Mouse (Mus musculus) spleen, postnatal 14 days (tissue): ENCODE data around the gene Zfp36.

ENCODE experiments used
- DNase-seq, 2 experiments: peaks; one replicate each; pipeline ENCODE4 v3.0.0; 2021 to 2022; ENCODE audit warnings: low spot score in 2 of 2

The Zfp36 gene

DNA sequence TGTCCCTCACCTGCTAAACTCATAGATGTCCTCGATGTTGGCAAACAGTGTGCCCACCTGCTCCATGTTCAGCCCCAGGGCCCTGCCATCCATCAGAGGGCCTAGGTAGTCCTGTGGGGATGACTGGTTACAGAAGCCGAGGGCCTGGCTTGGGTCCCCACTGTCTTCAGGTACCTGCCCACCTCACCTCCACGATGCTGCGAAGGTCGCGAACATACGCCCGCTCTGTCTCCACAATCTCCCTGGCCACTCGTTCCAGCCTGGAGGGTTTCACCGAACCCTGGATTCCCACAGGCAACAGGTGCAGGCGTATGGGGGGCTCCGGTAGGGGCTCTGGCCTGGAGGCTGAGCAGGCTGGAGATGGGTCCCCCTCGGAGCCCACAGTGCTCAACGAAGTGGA, 10.0 kb downstream of the Zfp36 start:
- no peak for DNase-seq

GRCm38 (mm10) chr7:28368276-28368920, 11.7 kb downstream of the Zfp36 start:
- no peak for DNase-seq

DNA sequence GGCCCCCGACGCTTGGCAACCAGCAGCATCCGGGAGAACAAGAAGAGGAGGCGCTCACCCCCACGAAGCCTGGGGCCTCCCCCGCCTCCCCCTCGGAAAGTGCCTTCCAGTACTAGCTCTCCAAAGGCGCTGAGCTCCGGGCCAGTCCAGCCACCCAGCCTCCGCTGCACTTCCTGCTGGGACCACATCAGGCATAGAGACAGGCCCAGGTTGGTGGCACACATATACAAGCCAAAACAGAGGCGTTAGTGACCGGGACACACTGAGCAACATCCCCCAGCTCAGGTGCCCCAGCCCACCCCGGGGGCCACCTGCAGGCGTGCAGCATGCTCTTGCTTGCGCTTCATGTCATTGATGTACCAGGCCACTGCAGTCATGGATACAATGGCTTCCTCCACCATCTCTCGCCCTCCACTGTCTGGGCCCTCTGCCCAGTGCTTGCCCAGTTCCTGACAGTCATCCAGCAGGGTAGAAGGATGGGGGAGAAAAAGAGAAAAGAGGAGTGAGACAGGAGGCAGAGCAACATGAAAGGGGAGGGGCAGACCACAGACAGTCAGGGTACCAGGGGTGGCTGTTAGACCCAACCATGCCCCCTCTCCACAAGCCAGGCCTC, 12.3 kb downstream of the Zfp36 start:
- DNase-seq: no peak

DNA sequence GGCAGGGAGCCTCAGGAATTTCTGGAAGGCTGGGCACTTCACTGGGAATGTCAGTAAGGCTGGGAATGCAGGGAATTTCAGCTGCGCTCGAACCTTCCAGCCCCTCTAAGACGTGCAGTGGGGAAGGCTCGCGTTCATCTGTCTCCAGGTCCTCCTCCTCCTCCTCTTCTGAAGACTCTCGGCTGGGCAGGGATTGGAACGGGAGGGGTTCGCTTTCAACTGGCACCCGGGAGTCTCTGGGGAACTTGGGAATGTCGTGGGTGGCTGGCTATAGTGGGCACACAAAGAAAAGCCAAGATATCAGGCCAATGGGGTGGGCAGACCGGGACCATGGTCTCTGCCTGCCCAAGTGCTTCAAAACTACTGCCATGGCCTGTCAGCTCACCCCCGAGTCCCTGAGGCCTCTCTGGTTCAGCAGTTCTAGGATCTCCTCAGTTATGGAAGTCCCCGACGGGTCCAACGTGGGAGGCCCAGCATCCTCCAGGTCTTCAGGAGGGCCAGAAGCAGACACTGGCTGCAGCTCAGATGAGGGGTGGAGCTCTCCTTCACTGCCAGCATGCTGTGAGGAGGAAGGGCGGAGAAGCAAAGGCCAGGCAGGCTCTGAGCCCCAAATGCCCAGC, 17.5 kb downstream of the Zfp36 start:
- no peak for DNase-seq

GRCm38 (mm10) chr7:28361647-28362341, 18.3 kb downstream of the Zfp36 start:
- DNase-seq: no peak

GRCm38 (mm10) chr7:28360291-28360690, 19.8 kb downstream of the Zfp36 start:
- no peak for DNase-seq

DNA sequence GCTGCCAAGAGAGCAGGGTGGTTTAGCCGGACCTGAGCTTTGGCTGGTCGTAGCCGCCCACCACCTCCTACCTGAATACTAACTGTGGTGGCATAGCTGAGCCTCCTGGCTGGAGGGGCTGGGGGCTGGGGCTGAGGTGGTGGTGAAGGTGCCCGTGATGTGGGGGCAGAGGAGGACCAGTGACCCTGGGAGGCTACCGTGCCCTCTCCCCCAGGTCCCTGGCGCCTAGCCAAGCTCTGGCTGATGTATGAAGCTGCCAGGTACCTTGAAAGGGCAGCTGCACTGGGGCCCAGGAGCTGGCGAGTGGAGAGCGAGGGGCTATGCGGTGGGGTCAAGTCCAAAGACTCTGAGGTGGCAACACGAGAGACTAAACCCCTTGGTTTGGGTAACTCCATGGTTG, 20.2 kb downstream of the Zfp36 start:
- DNase-seq: no peak

- DNase-seq: no peak
These were observed 21.6 kb downstream of the Zfp36 start for GRCm38 (mm10) chr7:28358431-28358830.

- DNase-seq: no peak
These were observed 22.1 kb downstream of the Zfp36 start for GRCm38 (mm10) chr7:28357984-28358383.

DNA sequence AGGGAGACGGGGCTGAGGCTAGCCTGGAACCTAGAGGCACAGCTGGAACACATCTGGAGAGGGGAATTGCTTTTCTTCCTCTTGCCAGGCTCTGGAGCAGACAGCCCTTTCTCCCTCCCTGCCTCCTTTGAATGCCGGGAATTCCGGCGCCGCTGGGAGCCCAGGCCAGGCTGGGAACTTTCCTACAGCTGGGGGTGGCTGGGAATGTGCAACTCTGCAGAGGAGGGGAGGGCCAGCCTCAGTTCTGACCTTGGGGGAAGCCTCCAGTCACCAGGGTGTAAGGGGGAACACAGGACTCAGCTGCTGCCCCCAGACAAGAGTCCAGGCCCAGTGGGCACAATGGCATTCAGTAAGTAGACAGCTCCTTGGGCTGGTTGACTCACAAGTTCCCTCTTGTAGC, 23.1 kb downstream of the Zfp36 start:
- DNase-seq: no peak

DNA sequence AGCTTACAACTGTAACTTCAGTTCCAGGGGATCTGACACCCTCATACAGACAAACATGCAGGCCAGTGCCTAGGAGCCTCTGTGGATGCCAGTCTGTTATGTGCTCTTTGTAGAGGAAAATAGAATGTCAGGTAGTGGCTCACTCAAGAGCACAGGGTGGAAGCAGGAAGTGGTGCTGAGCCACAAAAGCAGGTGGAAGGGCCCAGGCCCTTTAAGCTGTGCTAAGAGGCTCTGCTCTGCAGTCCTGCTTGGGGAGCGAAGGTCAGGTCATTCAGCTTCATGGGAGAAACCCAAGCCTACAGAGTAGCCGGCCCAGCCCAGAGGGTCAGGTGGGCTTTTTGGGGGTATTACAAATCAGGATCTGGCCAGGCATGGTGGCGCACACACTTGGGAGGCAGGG, 24.8 kb downstream of the Zfp36 start:
- DNase-seq: no peak

- no peak for DNase-seq
These were observed 25.5 kb downstream of the Zfp36 start for GRCm38 (mm10) chr7:28354596-28354995.

DNA sequence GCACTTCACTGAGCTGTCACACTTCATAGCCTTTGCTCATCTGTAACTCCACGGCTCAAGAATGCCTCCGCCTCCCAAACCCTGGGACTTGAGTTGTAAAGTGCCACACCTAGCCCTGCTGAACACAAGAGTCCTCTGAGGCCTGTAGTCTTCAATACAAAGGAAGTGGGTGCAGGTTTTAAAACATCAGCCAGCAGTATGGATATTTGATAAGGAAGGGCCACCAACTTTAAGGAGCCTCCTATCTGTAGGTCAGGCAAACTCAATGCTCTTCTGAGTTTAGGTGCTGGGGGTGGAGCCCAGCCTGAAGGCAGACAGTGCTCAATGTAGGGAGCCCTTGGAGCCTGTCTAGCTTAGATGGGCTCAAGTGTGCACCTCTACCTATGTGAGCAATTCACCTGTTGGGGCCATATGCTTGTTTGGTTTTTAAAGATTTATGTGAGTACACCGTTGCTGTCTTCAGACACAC, 25.9 kb downstream of the Zfp36 start:
- no peak for DNase-seq

GRCm38 (mm10) chr7:28353267-28353666, 26.8 kb downstream of the Zfp36 start:
- DNase-seq: no peak

- DNase-seq: no peak
These were observed 28.3 kb downstream of the Zfp36 start for GRCm38 (mm10) chr7:28351676-28352191.

DNA sequence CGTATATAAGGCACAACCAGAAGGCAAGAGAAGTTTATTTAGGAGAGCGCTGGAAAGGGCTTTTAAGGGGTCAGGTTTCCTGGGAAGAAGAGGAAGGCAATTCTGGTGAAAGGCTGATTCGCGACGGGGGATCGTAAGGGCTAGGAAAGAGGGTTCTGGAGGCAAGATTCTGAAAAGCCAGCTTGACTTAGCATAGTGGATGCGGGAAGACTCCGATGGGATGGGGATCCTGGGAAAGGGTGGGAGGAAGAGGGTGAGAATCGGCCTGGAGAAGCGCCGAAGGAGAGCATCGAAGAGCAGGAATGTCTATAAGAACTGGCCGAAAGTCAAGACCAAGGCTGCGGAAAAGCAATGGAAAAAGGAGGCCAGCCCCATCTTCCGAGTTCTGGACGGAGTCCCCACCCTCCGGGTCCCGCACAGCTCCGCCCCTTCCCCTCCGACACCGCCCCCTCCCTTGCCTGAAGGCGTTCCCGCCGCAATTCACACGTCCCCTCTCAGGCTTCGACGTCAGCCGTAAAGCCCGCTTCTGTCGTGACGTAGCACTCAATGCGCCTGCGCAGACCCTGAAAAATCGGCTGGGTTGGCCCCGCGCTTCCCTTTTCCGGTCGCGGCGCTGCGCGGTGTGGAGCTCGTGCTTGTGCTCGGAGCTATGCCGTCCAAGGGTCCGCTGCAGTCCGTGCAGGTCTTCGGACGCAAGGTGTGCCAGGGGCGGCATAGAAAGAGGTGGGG, 29.7 kb downstream of the Zfp36 start, which contains the start of gene Rps16:
Gene Rps16, plus strand, starts transcription at position 498 of the 729 bp plus-strand sequence.
- peak; percentile 98 for DNase-seq

DNA sequence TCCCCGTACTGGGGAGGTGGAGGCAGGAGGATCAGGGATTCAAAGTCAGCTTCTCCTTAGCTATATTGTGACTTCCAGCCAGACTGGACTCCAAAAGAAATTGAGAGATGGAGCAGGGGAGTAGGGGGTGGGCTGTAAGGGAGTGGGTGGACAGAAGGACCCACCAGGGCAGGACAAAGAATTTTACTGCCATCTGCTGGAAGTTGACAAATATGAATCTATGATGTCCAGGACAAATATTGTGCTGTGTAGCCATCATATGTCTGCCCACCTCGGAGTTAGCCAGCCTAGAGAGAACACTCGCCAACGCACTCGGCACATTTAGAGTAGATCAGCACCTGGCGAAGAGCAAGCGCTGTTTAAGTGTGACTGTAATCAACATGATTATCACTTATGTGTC, 31.5 kb downstream of the Zfp36 start:
- DNase-seq: no peak

DNA sequence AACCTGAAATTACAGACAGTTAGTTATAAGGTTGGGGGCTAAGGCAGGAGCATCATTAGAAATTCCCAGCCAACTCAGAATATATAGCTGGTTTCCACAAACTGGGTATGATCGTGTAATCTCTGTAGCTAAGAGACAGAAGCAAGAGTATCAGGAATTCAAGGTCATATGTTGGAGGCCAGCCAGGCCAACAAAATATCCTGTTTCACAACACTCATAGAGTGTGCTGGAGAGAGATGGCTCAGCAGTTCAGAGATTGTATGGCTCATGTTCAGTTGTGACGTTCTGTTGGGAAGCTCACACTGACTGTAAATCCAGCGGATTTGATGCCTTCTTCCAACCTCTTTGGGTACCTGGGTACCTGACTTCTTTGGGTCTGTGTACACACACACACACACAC, 32.3 kb downstream of the Zfp36 start:
- no peak for DNase-seq

GRCm38 (mm10) chr7:28344637-28345036, 35.4 kb downstream of the Zfp36 start:
- DNase-seq: peak; percentile 46 to 75

DNA sequence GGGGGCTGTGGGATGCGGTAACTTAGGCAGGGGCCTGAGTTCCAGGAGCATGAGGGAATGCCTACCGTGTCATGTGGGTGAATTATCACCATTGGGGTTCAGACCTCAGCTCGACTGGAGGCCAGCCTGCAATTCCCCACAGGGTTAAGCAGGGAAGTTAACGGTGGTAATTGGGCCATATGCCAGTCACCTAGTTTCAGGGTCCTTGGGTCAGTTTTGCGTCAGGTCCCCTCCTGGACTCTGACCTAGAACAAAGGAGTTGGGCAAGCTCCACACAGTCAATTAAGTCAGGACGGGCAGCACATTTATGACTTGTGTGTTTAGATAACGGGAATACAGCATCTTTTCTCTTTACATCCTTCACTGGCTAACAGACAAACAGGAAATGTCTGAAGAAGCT, 38.7 kb downstream of the Zfp36 start:
- no peak for DNase-seq

DNA sequence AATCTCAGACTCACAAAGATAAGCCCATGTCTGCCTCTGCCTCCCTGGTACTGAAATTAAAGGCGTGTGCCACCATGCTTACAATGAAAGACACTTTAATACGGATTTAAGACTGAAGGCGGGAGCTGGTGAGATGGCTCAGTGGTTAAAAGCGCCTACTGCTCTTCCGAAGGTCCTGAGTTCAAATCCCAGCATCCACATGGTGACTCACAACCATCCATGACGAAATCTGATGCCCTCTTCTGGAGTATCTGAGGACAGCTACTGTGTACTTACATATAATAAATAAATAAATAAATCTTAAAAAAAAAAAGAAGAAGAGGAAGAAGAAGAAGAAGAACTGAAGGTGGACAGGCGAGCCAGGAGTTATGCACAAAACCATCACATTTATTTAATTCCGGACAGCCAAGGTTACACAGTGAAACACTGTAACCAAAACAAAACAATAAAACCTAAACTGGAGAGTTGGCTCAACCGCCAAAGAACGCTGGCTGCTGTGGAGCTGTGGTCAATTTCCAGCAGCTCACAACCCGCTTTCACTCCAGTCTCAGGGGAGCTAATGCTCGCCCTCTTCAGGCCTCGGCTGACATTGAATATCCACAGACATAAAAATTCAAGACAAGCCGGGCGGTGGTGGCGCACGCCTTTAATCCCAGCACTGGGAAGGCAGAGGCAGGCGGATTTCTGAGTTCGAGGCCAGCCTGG, 40.7 kb downstream of the Zfp36 start:
- peak in 1 of 2 experiments; percentile 45 for DNase-seq
